Mouse (Mus musculus): ENCODE data around the gene Cand2. TPM values are rescaled to one million over a fixed set of nuclear protein-coding genes. Genes with fewer than 3 reads are reported as not detected.
A peak's percentile ranks its signal among the peaks of the same experiment; 100 is the strongest.

The Cand2 gene
- total RNA-seq, 2 experiments from 2014 or later: 4.5 to 5.1 TPM

DNA sequence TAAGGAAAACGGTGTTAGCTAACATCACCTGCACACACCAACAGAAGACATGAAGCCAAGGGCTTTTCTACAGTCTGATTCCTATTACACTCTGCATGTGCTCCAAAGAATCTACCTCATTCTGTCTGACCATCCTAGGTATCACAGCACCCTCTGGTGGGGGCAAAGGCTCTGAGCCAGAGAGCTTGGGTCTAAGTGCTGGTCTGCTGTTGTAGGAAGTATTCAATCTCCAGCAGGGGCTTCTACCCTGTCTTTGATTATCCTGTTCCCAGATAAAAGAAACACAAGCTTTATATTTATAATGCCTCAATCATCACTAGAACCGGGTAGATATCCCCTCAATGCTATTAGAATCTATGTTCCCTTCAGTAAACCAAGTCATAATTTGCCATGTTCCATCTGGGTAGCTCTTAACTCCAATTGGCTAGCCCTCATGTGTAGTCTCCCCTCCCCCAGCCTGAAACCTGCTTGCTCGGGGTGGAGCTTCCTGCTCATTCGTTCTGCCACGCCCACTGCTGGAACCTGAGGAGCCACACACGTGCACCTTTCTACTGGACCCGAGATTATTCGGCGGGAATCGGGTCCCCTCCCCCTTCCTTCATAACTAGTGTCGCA is 49.6 kb downstream of the Cand2 start:
- DNase-seq (ENCODE audit: low spot score in 2 of 2): peak in 1 of 2 experiments; percentile 17

DNA sequence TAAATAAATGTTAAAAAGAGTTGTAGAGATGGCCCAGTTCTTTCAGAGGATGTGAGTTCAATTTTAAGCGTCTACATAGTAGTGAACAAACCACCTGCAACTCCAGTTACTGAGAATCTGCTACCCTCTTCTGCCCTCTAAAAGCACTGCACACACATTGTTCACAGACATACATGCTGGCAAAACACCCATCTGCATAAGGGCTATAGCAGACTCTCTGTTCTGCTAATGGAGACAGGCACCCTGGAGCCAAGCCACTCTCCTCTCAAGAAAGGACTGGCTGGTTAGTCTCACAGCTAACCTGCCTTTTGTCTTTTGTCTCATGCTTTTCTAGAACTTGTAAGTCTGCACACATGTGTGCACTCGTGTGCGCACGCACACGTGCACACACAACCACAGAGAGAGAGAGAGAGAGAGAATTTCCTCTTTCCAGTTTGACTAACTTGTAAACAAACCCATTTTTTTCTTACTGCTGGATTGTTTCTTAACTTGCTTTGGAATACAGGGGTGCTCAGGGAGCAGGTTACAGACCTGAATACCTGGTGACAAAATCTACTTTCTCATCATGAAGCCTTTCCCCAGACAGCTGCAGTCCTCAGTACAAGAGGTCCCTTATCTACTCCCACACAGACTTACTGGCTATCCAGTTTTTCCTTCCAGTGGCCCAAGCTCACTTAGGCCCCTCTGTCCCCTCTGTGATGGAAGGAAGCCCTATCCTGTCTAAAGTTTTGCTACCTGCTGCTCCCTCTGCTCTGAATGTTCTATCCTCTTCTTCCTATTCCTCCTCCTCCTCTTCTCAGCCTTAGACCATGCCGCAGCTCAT is 56.7 kb downstream of the Cand2 start:
- no peak for DNase-seq (ENCODE audit: low spot score in 2 of 2)

DNA sequence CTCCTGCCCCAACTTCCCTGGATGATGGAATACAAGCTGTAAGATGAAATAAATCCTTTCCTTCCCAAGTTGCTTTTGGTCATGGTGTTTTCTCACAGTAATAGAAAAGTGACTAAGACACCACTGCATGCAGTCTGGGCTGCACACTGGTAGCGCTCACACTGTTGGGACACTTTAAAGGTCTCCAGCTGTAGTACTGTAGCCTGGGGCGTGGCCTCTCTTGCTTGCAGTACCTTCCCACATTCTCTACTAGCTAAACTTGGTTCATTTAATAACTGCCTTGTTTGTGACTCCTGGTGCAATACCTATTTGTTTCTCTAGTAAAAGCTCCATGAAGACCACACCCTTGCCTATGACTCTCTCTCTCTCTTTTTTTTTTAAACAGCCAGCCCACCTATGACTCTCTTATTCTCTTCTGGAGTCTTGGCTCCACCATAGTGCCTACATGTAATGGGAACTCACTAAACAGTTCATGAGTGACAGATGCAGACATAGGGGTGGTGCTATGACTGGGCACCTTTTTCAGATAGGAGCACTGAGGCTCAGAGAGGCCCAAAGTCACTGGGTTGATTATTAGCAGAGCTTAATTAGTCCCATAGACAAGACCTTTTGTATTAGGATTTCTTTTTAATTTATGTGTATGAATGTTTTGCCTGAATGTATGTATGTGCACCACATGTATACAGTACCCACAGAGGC is 58.0 kb downstream of the Cand2 start:
- DNase-seq (ENCODE audit: low spot score in 2 of 2): no peak

DNA sequence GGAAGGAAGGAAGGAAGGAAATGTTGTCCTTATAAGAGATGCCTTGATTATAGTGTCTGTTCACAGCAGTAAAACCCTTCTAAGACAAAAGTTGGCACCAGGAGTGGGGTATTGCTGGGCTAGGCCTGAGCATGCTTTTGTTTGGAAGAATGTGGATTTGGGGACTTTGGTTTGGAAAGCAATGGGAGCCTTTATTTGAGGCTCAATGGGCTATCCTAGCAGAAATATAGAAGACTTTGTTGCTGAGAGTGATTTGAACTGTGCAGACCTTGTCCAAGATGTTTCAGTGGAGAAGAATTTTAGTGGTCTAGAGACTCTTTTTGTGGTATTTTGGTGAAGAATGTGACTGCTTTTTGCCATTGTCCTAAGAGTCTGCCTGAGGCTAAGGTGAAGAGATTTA is 59.5 kb downstream of the Cand2 start:
- DNase-seq (ENCODE audit: low spot score in 2 of 2): no peak

DNA sequence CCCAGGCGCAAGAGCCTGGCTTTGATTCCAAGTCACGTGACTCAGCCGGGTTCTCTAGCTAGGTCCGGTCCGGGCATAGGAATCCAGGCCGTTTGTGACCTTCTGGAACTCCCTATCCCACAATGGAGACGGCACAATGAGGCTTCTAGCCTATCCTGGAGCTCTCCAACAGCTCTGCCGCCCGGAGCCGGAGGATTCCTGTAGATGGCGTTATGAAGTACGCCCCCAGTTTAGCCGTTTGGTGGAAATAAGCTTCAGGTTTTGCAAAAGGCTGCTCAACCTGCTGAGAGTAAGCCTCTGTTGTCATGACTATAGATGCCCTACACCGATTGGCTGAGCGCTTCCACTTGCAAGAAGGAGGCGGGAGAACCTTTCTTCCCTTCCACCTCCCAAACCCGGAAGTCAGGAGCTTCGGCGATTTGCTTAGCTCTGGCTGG is 63.8 kb downstream of the Cand2 start, which contains the start of gene Efcab12:
TSS of gene Efcab12 (minus strand) at position 252 of the 437 bp plus-strand sequence.
- DNase-seq (ENCODE audit: low spot score in 2 of 2): peak; percentile 42 to 77

DNA sequence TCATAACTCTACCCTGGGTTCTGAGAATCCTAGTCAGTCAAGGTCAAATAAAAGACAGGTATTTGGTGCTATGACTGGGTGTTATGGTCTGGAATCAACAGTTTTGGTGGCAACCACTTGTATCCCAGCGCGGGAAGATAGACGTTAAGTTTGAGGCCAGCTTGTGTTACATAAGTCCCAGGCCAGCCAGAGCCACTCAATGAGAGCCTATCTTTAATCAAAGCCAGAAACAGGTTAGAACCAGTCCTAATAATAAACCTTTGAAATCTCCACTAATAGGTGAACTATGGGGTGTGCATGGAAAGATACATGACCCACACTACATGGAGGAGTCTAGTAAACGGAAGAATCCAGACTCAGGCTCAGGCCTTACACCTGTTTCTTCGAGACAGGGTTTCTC is 64.4 kb downstream of the Cand2 start:
- no peak for DNase-seq (ENCODE audit: low spot score in 2 of 2)

DNA sequence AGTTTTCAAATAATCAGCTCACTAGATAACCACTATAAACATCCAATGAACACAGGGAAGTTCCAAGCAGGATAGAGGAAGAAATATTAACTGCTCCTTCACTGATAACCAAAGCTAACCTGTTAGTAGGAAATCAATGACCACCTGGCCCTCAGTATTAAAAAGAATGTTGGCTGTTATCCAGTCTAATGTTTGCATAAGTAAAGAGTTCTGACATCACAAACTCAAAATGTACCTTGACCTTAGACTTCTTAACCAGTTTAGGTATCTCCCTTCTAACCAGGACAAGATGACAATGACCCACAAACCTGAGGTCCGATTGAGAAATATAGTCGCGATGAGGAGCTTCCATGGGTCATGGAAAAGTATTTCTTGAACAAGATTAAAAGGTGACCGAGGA is 70.7 kb downstream of the Cand2 start:
- no peak for DNase-seq (ENCODE audit: low spot score in 2 of 2)

DNA sequence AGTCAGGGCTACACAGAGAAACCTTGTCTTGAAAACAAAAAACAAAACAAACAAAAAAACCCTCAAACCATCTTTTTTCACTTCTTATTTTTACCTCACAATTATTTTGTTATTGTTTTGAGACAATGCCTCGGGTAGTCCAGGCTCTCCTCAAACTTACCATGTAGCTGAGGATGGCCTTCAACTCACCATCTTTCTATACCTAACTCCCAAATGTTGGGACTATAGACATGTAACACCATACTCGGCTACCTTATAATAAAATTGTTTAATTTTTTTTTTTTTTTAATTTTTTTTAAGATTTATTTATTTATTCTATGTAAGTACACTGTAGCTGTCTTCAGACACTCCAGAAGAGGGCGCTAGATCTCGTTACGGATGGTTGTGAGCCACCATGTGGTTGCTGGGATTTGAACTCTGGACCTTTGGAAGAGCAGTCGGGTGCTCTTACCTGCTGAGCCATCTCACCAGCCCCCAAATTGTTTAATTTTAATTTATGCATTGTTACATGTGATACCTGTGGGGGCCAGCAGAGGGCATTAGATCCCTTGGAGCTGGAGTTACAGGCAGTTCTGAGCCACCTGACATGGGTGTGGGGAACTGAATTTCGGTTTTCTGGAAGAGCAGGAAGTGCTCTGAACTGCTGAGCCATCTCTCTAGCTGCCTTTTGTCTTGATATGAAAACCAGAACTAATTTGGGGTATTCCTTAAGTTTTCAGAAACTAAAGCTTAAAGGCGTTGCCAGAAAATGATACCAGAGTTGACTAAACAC is 72.5 kb downstream of the Cand2 start:
- peak; percentile 51 to 59 for DNase-seq (ENCODE audit: low spot score in 2 of 2)

DNA sequence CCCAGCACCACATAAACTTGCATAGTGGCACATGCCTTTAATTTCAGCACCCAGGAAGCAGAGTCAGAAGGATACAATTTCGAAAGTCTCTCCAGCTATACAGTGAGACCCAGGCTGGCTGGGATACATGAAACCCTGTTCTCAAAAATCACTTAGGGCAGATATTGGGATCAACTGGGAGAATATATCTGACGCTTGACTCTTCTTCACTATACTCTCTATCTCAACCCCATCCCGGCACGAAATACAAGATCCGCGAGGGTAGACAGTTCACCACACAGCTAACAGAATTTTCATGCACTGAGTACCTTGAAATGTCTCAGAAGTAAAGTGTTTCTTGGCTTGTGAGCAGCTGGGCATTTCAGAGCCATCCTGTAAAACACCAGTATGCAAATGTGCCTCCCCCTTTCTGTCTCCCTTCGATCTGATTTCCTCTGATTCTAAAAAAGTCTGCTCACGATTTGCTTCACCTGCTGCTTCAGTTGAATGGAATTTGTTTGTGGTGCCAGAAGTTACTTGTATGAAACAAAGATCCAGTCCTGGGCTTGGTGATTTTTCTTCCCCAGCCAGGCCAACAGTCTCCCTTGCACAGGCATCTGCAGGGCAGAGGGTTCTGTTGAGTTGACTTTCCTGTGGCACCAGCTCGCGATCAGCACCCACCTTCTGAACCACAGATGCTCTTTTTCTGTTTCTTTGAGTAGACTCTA is 74.4 kb downstream of the Cand2 start:
- DNase-seq (ENCODE audit: low spot score in 2 of 2): no peak

DNA sequence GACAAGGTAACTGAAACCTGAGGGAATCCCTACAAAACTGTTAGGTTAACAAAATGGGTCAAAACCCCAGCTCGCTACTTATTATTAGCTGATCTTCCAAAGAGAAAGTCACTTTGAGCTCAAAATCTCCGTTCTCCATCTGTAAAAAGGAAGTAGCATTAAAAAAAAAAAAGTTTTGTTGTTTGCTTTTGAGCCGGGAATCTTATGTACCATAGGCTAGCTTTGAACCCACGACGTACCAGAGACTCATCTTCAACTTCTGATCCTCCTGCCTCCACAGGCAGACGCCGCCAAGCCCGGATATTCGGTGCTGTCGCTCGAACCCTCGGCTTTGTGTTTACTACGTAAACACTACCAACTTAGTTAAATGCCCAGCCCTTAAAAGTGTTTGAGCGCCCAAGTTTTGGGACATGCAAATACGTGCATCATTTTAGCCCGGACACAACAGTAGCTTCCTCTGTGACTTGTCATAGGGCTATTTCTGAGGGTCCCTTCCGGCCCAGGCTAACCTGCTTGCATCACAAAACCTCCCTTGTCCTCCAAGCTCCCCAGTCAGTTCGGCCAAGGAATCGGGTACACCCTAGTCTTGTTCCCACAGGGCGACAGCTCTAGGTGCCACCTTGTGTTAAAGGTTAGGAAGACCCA is 78.2 kb downstream of the Cand2 start:
- DNase-seq (ENCODE audit: low spot score in 2 of 2): no peak

DNA sequence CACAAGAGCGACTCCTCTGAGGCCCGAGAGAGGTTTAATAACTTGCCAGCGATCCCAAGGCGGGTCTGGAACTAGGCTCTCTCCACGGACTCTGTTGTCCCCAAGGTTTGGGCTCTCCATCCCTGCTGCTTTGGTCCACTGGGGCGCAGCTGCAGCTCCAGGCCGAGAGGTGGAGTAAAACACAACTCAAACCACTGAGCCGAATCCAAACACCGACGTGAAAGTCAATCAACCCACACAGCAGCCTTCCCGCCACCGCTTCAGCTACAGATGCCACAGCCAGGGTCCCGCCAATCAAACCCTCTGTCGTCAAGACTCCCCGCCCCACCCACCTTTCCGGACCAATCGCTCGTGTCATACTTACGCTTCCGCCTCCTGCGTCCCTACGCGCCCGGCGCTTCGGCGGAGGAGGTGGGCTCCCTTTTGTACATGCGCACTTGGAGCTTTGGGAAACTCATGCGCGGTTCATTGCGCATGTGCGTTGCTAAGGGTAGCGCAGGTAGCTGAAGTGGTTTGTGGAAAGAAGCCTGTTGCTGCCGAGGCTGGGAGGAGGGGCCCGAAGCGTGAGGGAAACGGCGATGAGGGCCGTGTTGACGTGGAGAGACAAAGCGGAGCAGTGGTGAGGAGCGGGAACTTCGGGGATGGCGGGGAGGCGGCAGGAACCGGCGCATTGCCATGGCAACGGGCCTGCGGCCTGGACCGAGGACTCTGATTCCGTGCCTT is 78.9 kb downstream of the Cand2 start, which contains the start of the genes Mbd4 and Ift122:
TSS of gene Mbd4 (minus strand) at position 281 of the 723 bp plus-strand sequence.
TSS of gene Ift122 (plus strand) at position 380 of the 723 bp plus-strand sequence.
- peak; percentile 98 to 99 for DNase-seq (ENCODE audit: low spot score in 2 of 2)

DNA sequence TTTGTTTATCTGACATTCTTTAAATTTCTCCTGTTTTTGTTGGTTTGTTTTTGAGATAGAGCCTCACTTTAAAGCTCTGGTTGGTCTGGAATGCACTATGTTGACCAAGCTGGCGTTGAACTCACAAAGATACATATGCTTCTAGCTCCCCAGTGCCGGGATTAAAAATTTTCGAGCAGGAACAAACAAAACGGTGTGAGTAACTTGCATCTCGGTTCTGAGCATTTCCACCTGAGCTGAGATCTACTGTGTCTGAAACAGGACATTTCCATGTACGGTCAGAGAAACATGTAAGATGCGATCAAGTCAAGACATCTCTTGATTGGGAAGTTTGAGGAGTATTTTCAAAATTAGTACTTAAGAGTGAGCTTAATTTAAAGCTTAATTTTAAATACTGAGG is 79.6 kb downstream of the Cand2 start:
- no peak for DNase-seq (ENCODE audit: low spot score in 2 of 2)

DNA sequence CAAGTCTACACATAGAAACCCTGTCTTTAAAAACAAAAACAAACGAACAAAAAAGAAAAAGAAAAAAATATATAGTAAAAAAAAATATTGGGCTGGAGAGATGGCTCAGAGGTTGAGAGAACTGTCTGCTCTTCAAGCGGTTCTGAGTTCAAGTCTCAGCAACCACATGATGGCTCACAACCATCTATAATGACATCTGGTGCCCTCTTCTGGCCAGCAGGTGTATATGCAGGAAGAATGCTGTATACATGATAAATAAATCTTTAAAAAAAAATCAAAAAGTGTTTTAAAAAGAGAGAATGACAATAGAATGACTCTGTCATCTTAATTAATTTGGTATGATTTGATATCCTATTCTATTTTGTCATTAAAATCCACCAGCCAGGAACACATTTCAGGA is 80.1 kb downstream of the Cand2 start:
- no peak for DNase-seq (ENCODE audit: low spot score in 2 of 2)

Small RNA genes lying within 50 kb of the gene (microRNA-seq; reads per million reads assigned to microRNA genes)
- gene Mir7660: 0 reads per million in 2 experiments

Other genes starting within 250 kb of the Cand2 start
- gene Tsen2, start 229.9 kb upstream of the Cand2 start, total RNA-seq (2021): 10 to 100 TPM; 18.1 to 22.9 TPM
- gene Mkrn2os, start 182.0 kb upstream of the Cand2 start, total RNA-seq (2021): not detected
- gene Mkrn2, start 172.6 kb upstream of the Cand2 start, total RNA-seq (2021): 10 to 100 TPM; 33.5 to 37.0 TPM
- gene Raf1, start 97.9 kb upstream of the Cand2 start, total RNA-seq (2021): 100 to 1,000 TPM; 102 TPM
- 1 to 10 TPM in 1 of 2 experiments, under 1 TPM in 1; 0.88 to 1.2 TPM for gene Tmem40, start 12.1 kb upstream of the Cand2 start, total RNA-seq (2021)
- 100 to 1,000 TPM; 500 to 526 TPM for gene Rpl32, start 34.2 kb downstream of the Cand2 start, total RNA-seq (2021)
- 1 to 10 TPM; 2.9 to 4.0 TPM for gene Efcab12, start 63.9 kb downstream of the Cand2 start, total RNA-seq (2021)
- 1 to 10 TPM; 5.0 to 5.8 TPM for gene Mbd4, start 78.8 kb downstream of the Cand2 start, total RNA-seq (2021)
- gene Ift122, start 78.9 kb downstream of the Cand2 start, total RNA-seq (2021): 10 to 100 TPM; 23.8 to 24.7 TPM
- gene Rho, start 157.2 kb downstream of the Cand2 start, total RNA-seq (2021): under 1 TPM; 0.41 to 0.48 TPM
- not detected for gene H1foo, start 170.4 kb downstream of the Cand2 start, total RNA-seq (2021)
- 10 to 100 TPM; 40.9 to 47.9 TPM for gene Plxnd1, start 220.5 kb downstream of the Cand2 start, total RNA-seq (2021)